Mouse (Mus musculus) kidney, postnatal 0 days (tissue): ENCODE data around the gene Ccdc34. TPM values are rescaled to one million over a fixed set of nuclear protein-coding genes. Genes with fewer than 3 reads are reported as not detected.

Experiments used
- ATAC-seq: fragments of 200-750 bp; cut with Nextera tagmentation; replicated peaks from 2 replicates; pipeline ENCODE4 v1.8.0; 2017; ENCODE audit warnings: low read depth, moderate number of reproducible peaks, moderate TSS enrichment, moderate library complexity; ENCODE audit not compliant: low FRiP score
- DNase-seq: peaks from one replicate; pipeline ENCODE4 v3.0.0-alpha.2; 2016; ENCODE audit warnings: low spot score
- H3K27ac ChIP-seq: fragments of 300-500 bp; sonication (generic); 2 replicates; pipeline ENCODE4 v1.5.1; 2014; ENCODE audit warnings: mild to moderate bottlenecking
- H3K27me3 ChIP-seq: fragments of 300-500 bp; sonication (generic); 2 replicates; pipeline ENCODE4 v1.6.1; 2014; ENCODE audit warnings: low read length, mixed read lengths; ENCODE audit not compliant: insufficient read depth
- H3K36me3 ChIP-seq: fragments of 300-500 bp; sonication (generic); 2 replicates; pipeline ENCODE4 v1.6.1; 2014; ENCODE audit warnings: low read length, mixed read lengths; ENCODE audit not compliant: insufficient read depth
- H3K4me1 ChIP-seq: fragments of 300-500 bp; sonication (generic); replicated peaks from 2 replicates; pipeline ENCODE4 v1.6.1; 2014; ENCODE audit warnings: antibody characterized with exemption, low read length, mixed read lengths; ENCODE audit not compliant: insufficient read depth
- H3K4me2 ChIP-seq: fragments of 300-500 bp; sonication (generic); 2 replicates; pipeline ENCODE4 v1.6.1; 2014; ENCODE audit warnings: mild to moderate bottlenecking, low read length, moderate library complexity, mixed read lengths
- H3K4me3 ChIP-seq: fragments of 300-500 bp; sonication (generic); replicated peaks from 2 replicates; pipeline ENCODE4 v1.5.1; 2014; ENCODE audit warnings: low read depth, low read length
- H3K9ac ChIP-seq: fragments of 300-500 bp; sonication (generic); 2 replicates; pipeline ENCODE4 v1.6.1; 2014; ENCODE audit warnings: low read depth, low read length
- H3K9me3 ChIP-seq: fragments of 300-500 bp; sonication (generic); replicated peaks from 2 replicates; pipeline ENCODE4 v1.6.1; 2016; ENCODE audit warnings: low read length, inconsistent platforms, mixed read lengths
- CTCF ChIP-seq: IDR thresholded peaks from 2 replicates; pipeline ENCODE4 v1.5.1; 2016; ENCODE audit warnings: antibody characterized with exemption, low read depth, mild to moderate bottlenecking, moderate library complexity
- WGBS: fragments of 180-500 bp; shearing (Covaris S2); extraction: QIAGEN DNeasy Blood & Tissue Kit; methylation state at CpG from one replicate; pipeline ENCODE4 v1.1.7; 2014; 5-methylcytosine and 5-hydroxymethylcytosine counted together
- polyA plus RNA-seq: library from polyadenylated mRNA; unstranded; fragments of >200 nt; fragmentation: Nextera tagmentation; extraction: Ambion mirVana; gene quantifications from 2 replicates; pipeline ENCODE4 v1.2.1, GENCODE M21; 2015

Gene Ccdc34
- polyA plus RNA-seq, 1 experiment from 2014 or later, result 42.7 TPM

DNA sequence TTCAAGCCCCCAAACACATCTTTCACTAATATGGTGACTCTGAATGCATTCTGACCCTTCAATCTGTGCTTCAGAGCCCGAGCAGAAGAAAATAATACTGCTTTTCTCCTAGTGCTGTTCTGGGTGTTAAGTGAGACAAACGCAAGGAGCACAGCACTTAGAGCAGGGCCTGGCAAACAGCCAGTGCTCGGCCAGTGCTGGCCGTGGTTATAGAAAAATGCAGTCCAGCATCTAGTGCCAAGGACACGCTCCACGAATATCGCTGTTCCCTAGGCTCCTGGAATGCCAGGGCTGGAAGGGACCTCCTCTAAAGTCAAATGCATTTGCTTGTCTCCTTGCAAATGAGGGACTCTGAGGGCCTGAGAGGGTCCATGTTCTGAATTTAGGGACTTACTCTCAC, 160.3 kb downstream of the Ccdc34 start:
- ATAC-seq (no peak), DNase-seq (no peak)
- TF ChIP-seq CTCF, result no peak
- Histone ChIP-seq H3K36me3 (no peaks in the 10 kb centered on the region), H3K27ac (peak overlapping the region; percentile 20; the same call in 1 of the 2 replicates), H3K4me3 (no peak overlapping the region), H3K27me3 (no peaks in the 10 kb centered on the region), H3K4me2 (no peak overlapping the region), H3K9ac (no peak overlapping the region), H3K4me1 (peaks cover 36% of the 10 kb centered on the region), H3K9me3 (no peaks in the 10 kb centered on the region)
- 20% methylated on average over 7 of the region's 7 CpGs for WGBS

DNA sequence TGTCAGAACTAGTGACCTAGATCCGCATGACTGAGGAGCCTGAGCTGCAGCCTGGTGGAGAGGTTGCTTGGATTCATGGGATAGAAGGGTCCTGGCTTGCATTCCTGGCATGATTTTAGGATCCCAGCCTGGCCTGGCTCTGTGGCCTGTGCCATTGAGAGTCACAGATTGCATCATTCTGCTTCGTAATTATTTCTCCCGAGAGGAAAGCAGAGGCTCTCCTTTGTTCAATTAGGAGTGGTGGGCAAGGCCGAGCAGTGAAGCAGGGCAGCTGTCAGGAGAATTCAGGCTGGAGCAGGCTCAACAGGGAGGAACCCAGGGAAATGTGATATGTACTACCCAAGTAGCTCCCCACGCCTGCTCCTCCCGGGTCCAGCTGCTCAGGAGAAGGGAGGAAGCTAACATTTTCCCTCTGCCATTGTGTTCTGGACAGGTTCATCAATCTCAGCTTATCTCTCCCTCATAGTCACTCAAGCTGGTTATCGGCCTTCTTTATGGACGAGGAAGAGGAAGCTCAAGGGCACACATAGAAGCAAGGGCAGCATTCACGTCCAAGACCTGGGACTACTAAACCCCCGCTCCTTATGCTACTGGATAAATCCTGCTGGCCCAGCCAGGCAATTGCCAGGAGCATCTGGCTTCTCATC, 162.2 kb downstream of the Ccdc34 start:
- Histone ChIP-seq H3K27me3 (no peaks in the 10 kb centered on the region), H3K4me1 (peaks cover 35% of the 10 kb centered on the region), H3K4me3 (no peak overlapping the region), H3K4me2 (0 out of 2 replicates have a peak overlapping the region, but pooled peaks have one; percentile 14), H3K27ac (peak overlapping the region; percentile 87), H3K36me3 (no peaks in the 10 kb centered on the region), H3K9ac (no peak overlapping the region), H3K9me3 (no peaks in the 10 kb centered on the region)
- WGBS, result 15% methylated on average over 10 of the region's 10 CpGs
- DNase-seq (peak; percentile 94), ATAC-seq (peak; percentile 93)
- peak; percentile 8; the same call in 1 of the 2 replicates for TF ChIP-seq CTCF

DNA sequence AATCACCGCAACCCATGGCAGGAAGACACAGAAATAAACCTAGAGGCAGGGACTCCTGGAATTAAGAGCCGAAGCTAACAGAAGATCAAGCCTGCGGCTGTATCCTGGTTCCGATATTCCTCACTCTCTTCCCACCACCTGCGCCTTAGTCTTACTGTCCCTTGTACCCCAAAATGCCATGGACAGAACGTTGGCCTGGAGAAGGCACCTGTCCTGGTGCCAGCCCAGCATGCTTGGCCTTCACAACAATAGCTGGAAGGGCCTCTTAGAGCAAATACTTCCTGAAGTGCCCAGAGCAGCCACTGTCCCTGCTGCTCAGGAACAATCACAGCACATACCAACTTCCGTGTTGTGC, 162.7 kb downstream of the Ccdc34 start:
- 0 out of 2 replicates have a peak overlapping the region, but pooled peaks have one; percentile 14 for H3K4me2 ChIP-seq
- no peak overlapping the region for H3K9ac ChIP-seq
- peak overlapping the region; percentile 87 for H3K27ac ChIP-seq
- 32% methylated on average over 7 of the region's 7 CpGs for WGBS
- peaks cover 35% of the 10 kb centered on the region for H3K4me1 ChIP-seq
- no peaks in the 10 kb centered on the region for H3K36me3 ChIP-seq
- no peaks in the 10 kb centered on the region for H3K9me3 ChIP-seq
- H3K27me3 ChIP-seq, result no peaks in the 10 kb centered on the region
- no peak for DNase-seq
- no peak for ATAC-seq
- H3K4me3 ChIP-seq, result no peak overlapping the region
- no peak for TF ChIP-seq CTCF

DNA sequence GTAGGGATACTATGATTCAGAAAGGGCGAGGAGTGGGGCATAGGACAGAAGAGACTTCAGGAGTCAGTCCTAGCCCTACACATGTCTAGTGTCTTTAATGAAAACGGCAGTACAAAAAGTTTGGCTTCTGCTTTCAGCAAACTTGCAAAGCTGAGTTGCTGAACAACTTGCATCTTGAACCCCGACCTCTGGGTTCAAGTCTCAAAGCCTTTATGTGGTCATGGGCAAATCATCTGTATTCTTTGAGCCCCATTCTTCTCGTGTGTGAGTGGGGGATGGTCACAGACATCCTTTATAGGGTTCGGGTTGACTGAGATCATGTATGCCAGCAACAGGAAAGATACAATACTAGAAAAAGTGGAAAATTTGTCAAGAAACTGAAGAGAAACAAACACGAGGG, 164.0 kb downstream of the Ccdc34 start:
- no peak overlapping the region for H3K4me2 ChIP-seq
- ATAC-seq, result no peak
- no peak for TF ChIP-seq CTCF
- H3K9ac ChIP-seq, result no peak overlapping the region
- H3K9me3 ChIP-seq, result no peaks in the 10 kb centered on the region
- peak overlapping the region; percentile 60; the same call in 1 of the 2 replicates for H3K27ac ChIP-seq
- DNase-seq, result no peak
- peaks cover 39% of the 10 kb centered on the region for H3K4me1 ChIP-seq
- WGBS, result 64% methylated on average over 6 of the region's 6 CpGs
- no peaks in the 10 kb centered on the region for H3K27me3 ChIP-seq
- H3K36me3 ChIP-seq, result no peaks in the 10 kb centered on the region
- H3K4me3 ChIP-seq, result no peak overlapping the region

DNA sequence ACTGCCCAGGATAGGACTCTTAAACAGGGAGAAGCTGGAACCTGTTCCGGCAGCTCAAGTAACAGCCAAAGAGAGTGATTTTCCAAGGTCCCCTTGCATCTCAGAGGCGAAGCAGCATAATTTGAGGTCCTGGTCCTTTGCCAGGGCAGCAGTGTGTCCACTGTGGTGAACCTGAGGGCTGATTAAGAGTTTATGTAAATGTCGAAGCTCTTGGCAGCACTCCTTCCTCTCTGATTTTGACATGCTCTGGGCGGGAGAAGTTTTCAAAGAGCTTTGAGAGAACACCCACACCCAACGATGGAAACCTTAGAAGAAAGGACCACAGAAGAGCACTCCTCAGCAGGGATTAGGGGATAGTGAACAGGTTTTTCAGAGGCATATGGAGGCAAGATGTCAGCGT, 164.6 kb downstream of the Ccdc34 start:
- TF ChIP-seq CTCF, result no peak
- ATAC-seq (no peak), DNase-seq (no peak)
- H3K4me1 ChIP-seq, result peaks cover 40% of the 10 kb centered on the region
- H3K27me3 ChIP-seq, result no peaks in the 10 kb centered on the region
- WGBS, result 37% methylated on average over 6 of the region's 6 CpGs
- H3K9me3 ChIP-seq, result no peaks in the 10 kb centered on the region
- H3K27ac ChIP-seq, result peak overlapping the region; percentile 60
- H3K4me2 ChIP-seq, result no peak overlapping the region
- no peak overlapping the region for H3K4me3 ChIP-seq
- H3K9ac ChIP-seq, result no peak overlapping the region
- H3K36me3 ChIP-seq, result no peaks in the 10 kb centered on the region

DNA sequence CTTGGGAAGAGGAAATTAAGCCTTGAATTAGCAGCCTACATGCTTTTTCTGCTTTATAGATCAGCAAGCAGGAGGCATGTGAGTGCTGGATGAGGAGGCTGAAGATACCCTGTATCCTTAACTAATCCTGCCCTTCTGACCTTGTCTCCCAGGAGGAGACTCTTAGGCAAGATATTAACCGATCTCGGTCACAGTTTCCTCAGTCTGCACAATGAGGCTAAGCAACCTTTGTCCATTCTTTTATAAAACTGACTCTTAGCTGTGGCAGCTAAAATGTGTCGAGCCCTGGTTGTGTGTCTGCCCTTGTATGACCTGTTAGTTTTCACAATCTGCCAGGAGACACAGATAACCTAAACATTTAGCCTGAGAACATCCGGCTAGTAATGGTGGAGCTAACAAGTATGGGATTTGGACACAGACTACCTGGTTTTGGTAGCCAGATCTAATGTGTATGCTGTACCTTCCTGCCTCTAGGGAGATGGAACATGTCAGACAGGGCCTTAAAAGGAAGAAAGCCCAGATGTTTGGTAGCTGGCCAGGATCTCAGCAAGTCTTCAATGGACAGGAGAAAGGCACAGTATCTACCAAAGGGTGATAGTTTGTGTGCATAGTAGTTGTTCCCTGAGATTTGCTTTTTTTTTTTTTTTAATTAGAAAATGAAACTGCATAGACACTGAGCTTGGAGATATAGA, 165.3 kb downstream of the Ccdc34 start:
- Histone ChIP-seq H3K36me3 (no peaks in the 10 kb centered on the region), H3K9me3 (no peaks in the 10 kb centered on the region), H3K4me1 (peaks cover 37% of the 10 kb centered on the region), H3K27me3 (no peaks in the 10 kb centered on the region), H3K4me2 (no peak overlapping the region), H3K4me3 (no peak overlapping the region), H3K9ac (no peak overlapping the region), H3K27ac (peak overlapping the region; percentile 60; the same call in 1 of the 2 replicates)
- no peak for TF ChIP-seq CTCF
- DNase-seq (no peak), ATAC-seq (no peak)
- WGBS, result 64% methylated on average over 4 of the region's 4 CpGs
